Mouse (Mus musculus): ENCODE results near the gene Itgax. TPM values are rescaled to one million over a fixed set of nuclear protein-coding genes. Genes with fewer than 3 reads are reported as not detected.

Itgax gene
- polyA plus RNA-seq, 1 experiment from 2014 or later = 0.15 TPM

- 95% methylated on average over 10 of the region's 10 CpGs for WGBS
- Histone ChIP-seq H3K4me3 (ENCODE audit: low read depth, low read length) (no peak overlapping the region), H3K36me3 (ENCODE audit: control insufficient read depth, insufficient read depth, low read length) (no peaks in the 10 kb centered on the region), H3K9ac (replicated peaks; ENCODE audit: low read depth, low read length) (no peak overlapping the region), H3K27me3 (ENCODE audit: control insufficient read depth, insufficient read depth, low read length) (no peaks in the 10 kb centered on the region), H3K9me3 (ENCODE audit: control insufficient read depth, low read length) (no peaks in the 10 kb centered on the region; the same call in 1 of the 2 replicates), H3K4me2 (ENCODE audit: low read depth, low read length) (no peak overlapping the region), H3K4me1 (ENCODE audit: control insufficient read depth, insufficient read depth, low read length) (no peaks in the 10 kb centered on the region), H3K27ac (ENCODE audit: low read depth, low read length) (no peak overlapping the region)
- ATAC-seq (ENCODE audit: low read depth) = no peak
These were observed 52.3 kb downstream of the Itgax start for GRCm38 (mm10) chr7:128181691-128182090.

Other genes with a start within 250 kb of the Itgax start
- gene Prss53, start 238.6 kb upstream of the Itgax start, polyA plus RNA-seq (2014; fragmentation: Nextera tagmentation; extraction: Ambion mirVana) = 0.37 and 0.57 TPM in 2 replicates
- gene Gm21974, start 234.1 kb upstream of the Itgax start, polyA plus RNA-seq (2014; fragmentation: Nextera tagmentation; extraction: Ambion mirVana) = 0.40 and 0.54 TPM in 2 replicates
- 59.2 and 81.7 TPM in 2 replicates for gene Vkorc1, start 233.9 kb upstream of the Itgax start, polyA plus RNA-seq (2014; fragmentation: Nextera tagmentation; extraction: Ambion mirVana)
- 58.0 and 65.8 TPM in 2 replicates for gene Bckdk, start 225.5 kb upstream of the Itgax start, polyA plus RNA-seq (2014; fragmentation: Nextera tagmentation; extraction: Ambion mirVana)
- gene Kat8, start 217.0 kb upstream of the Itgax start, polyA plus RNA-seq (2014; fragmentation: Nextera tagmentation; extraction: Ambion mirVana) = 48.6 and 49.4 TPM in 2 replicates
- 0.39 TPM in 1 of 2 replicates, not detected in the other for gene Prss8, start 199.4 kb upstream of the Itgax start, polyA plus RNA-seq (2014; fragmentation: Nextera tagmentation; extraction: Ambion mirVana)
- 14.4 and 14.8 TPM in 2 replicates for gene Prss36, start 182.8 kb upstream of the Itgax start, polyA plus RNA-seq (2014; fragmentation: Nextera tagmentation; extraction: Ambion mirVana)
- 47.6 and 52.2 TPM in 2 replicates for gene Fus, start 162.1 kb upstream of the Itgax start, polyA plus RNA-seq (2014; fragmentation: Nextera tagmentation; extraction: Ambion mirVana)
- 4.6 and 6.1 TPM in 2 replicates for gene Pycard, start 135.7 kb upstream of the Itgax start, polyA plus RNA-seq (2014; fragmentation: Nextera tagmentation; extraction: Ambion mirVana)
- gene Trim72, start 125.6 kb upstream of the Itgax start, polyA plus RNA-seq (2014; fragmentation: Nextera tagmentation; extraction: Ambion mirVana) = not detected in 2 replicates
- 0.25 and 1.2 TPM in 2 replicates for gene Itgam, start 66.9 kb upstream of the Itgax start, polyA plus RNA-seq (2014; fragmentation: Nextera tagmentation; extraction: Ambion mirVana)
- not detected in 2 replicates for gene Gm49368, start 66.9 kb upstream of the Itgax start, polyA plus RNA-seq (2014; fragmentation: Nextera tagmentation; extraction: Ambion mirVana)
- gene Itgad, start 24.8 kb downstream of the Itgax start, polyA plus RNA-seq (2014; fragmentation: Nextera tagmentation; extraction: Ambion mirVana) = not detected in 2 replicates
- gene Cox6a2, start 76.8 kb downstream of the Itgax start, polyA plus RNA-seq (2014; fragmentation: Nextera tagmentation; extraction: Ambion mirVana) = 0.86 TPM in 1 of 2 replicates, not detected in the other
- 9.0 and 10.7 TPM in 2 replicates for gene Armc5, start 107.8 kb downstream of the Itgax start, polyA plus RNA-seq (2014; fragmentation: Nextera tagmentation; extraction: Ambion mirVana)
- gene 9130023H24Rik, start 108.5 kb downstream of the Itgax start, polyA plus RNA-seq (2014; fragmentation: Nextera tagmentation; extraction: Ambion mirVana) = 9.5 and 9.7 TPM in 2 replicates
- gene Tgfb1i1, start 117.3 kb downstream of the Itgax start, polyA plus RNA-seq (2014; fragmentation: Nextera tagmentation; extraction: Ambion mirVana) = 15.2 and 24.7 TPM in 2 replicates
- gene Slc5a2, start 136.1 kb downstream of the Itgax start, polyA plus RNA-seq (2014; fragmentation: Nextera tagmentation; extraction: Ambion mirVana) = not detected in 2 replicates
- gene BC017158, start 168.6 kb downstream of the Itgax start, polyA plus RNA-seq (2014; fragmentation: Nextera tagmentation; extraction: Ambion mirVana) = 25.9 and 27.9 TPM in 2 replicates

All from neural tube, embryonic 14.5 days (tissue).